In genomic region chr15:103038701-103039480, GRCm38 (mm10) we compare ENCODE assay signal across 18 mouse cellular contexts. TPM values are rescaled to one million over a fixed set of nuclear protein-coding genes. Genes with fewer than 3 reads are reported as not detected.
DNase-seq lines count a peak whose midpoint lies in the region; ATAC-seq and TF ChIP-seq lines count a peak whose summit lies in the region.
"Had no signal": no experiment of that assay in that cellular context is flagged by ENCODE, and none has a peak within 500 bp of the region (broad histone marks: within the 10 kb centered on the region; RNA-seq: fewer than 3 reads in every experiment).

No protein-coding gene starts in this region.

- no peak overlapping the region for H3K27ac ChIP-seq in forebrain, embryonic 10.5 days
- H3K27ac ChIP-seq in forebrain, embryonic 12.5 days: no peak overlapping the region
- no peak overlapping the region for H3K27ac ChIP-seq in embryonic facial prominence, embryonic 10.5 days (replicated peaks)
- no peak overlapping the region for H3K27ac ChIP-seq in hindbrain, postnatal 0 days
- H3K27ac ChIP-seq in stomach, embryonic 14.5 days (ENCODE audit: low read length): peak overlapping the region; percentile 81
- H3K27ac ChIP-seq in heart, embryonic 11.5 days (ENCODE audit: low read depth, low read length): no peak overlapping the region
- H3K27ac ChIP-seq: embryonic facial prominence, embryonic 13.5 days; forebrain, embryonic 13.5 days; heart, adult 2 months had no signal

- ATAC-seq in forebrain, embryonic 12.5 days (ENCODE audit: low FRiP score): no peak
- no peak for ATAC-seq in hindbrain, postnatal 0 days
- no peak for ATAC-seq in stomach, embryonic 14.5 days (ENCODE audit: insufficient number of reproducible peaks, insufficient read depth, low FRiP score, low read depth)
- no peak for ATAC-seq in heart, embryonic 11.5 days (replicated peaks; ENCODE audit: insufficient number of reproducible peaks, low FRiP score, low TSS enrichment)
- ATAC-seq: forebrain, embryonic 13.5 days had no signal

- no peak overlapping the region for H3K9ac ChIP-seq in forebrain, embryonic 12.5 days
- H3K9ac ChIP-seq in hindbrain, postnatal 0 days (replicated peaks; ENCODE audit: low read length): no peak overlapping the region
- no peak overlapping the region for H3K9ac ChIP-seq in stomach, embryonic 14.5 days (replicated peaks; ENCODE audit: low read depth, low read length)
- no peak overlapping the region for H3K9ac ChIP-seq in heart, embryonic 11.5 days (ENCODE audit: low read depth, low read length)
- H3K9ac ChIP-seq: embryonic facial prominence, embryonic 13.5 days; forebrain, embryonic 13.5 days had no signal

- H3K36me3 ChIP-seq in forebrain, embryonic 10.5 days (replicated peaks): no peaks in the 10 kb centered on the region
- H3K36me3 ChIP-seq in forebrain, embryonic 12.5 days (replicated peaks): no peaks in the 10 kb centered on the region
- no peaks in the 10 kb centered on the region for H3K36me3 ChIP-seq in embryonic facial prominence, embryonic 10.5 days (replicated peaks)
- no peaks in the 10 kb centered on the region for H3K36me3 ChIP-seq in hindbrain, postnatal 0 days (ENCODE audit: insufficient read depth, low read length)
- no peaks in the 10 kb centered on the region for H3K36me3 ChIP-seq in stomach, embryonic 14.5 days (ENCODE audit: control insufficient read depth, insufficient read depth, low read length)
- H3K36me3 ChIP-seq in heart, embryonic 11.5 days (ENCODE audit: control insufficient read depth, insufficient read depth, low read length): no peaks in the 10 kb centered on the region
- H3K36me3 ChIP-seq: embryonic facial prominence, embryonic 13.5 days had no signal

- H3K4me1 ChIP-seq in forebrain, embryonic 10.5 days: peaks cover 11% of the 10 kb centered on the region
- 0 out of 2 replicates have a peak, but pooled peaks cover 4% of the 10 kb centered on the region for H3K4me1 ChIP-seq in forebrain, embryonic 12.5 days
- H3K4me1 ChIP-seq in embryonic facial prominence, embryonic 10.5 days: peaks cover 5% of the 10 kb centered on the region; the same call in 1 of the 2 replicates
- H3K4me1 ChIP-seq in hindbrain, postnatal 0 days (ENCODE audit: insufficient read depth, low read length): no peaks in the 10 kb centered on the region
- H3K4me1 ChIP-seq in stomach, embryonic 14.5 days (ENCODE audit: control insufficient read depth, insufficient read depth, low read length): peaks cover 49% of the 10 kb centered on the region
- no peaks in the 10 kb centered on the region for H3K4me1 ChIP-seq in heart, embryonic 11.5 days (ENCODE audit: control insufficient read depth, insufficient read depth, low read length)
- H3K4me1 ChIP-seq: forebrain, embryonic 13.5 days had no signal

- H3K27me3 ChIP-seq in forebrain, embryonic 10.5 days (ENCODE audit: poor library complexity, severe bottlenecking): peaks cover 100% of the 10 kb centered on the region
- H3K27me3 ChIP-seq in forebrain, embryonic 12.5 days: peaks cover 100% of the 10 kb centered on the region
- H3K27me3 ChIP-seq in embryonic facial prominence, embryonic 10.5 days (replicated peaks; ENCODE audit: low read depth, poor library complexity, severe bottlenecking): peaks cover 100% of the 10 kb centered on the region
- peaks cover 86% of the 10 kb centered on the region for H3K27me3 ChIP-seq in hindbrain, postnatal 0 days (ENCODE audit: insufficient read depth, low read length)
- no peaks in the 10 kb centered on the region for H3K27me3 ChIP-seq in stomach, embryonic 14.5 days (ENCODE audit: control insufficient read depth, insufficient read depth, low read length)
- peaks cover 99% of the 10 kb centered on the region for H3K27me3 ChIP-seq in heart, embryonic 11.5 days (ENCODE audit: control insufficient read depth, insufficient read depth, low read length)

- H3K9me3 ChIP-seq in forebrain, embryonic 10.5 days: no peaks in the 10 kb centered on the region
- H3K9me3 ChIP-seq in forebrain, embryonic 12.5 days: no peaks in the 10 kb centered on the region
- H3K9me3 ChIP-seq in embryonic facial prominence, embryonic 10.5 days: no peaks in the 10 kb centered on the region
- no peaks in the 10 kb centered on the region for H3K9me3 ChIP-seq in hindbrain, postnatal 0 days (ENCODE audit: low read length)
- H3K9me3 ChIP-seq in stomach, embryonic 14.5 days (ENCODE audit: control insufficient read depth, low read depth, low read length): no peaks in the 10 kb centered on the region
- H3K9me3 ChIP-seq in heart, embryonic 11.5 days (replicated peaks; ENCODE audit: control insufficient read depth, low read length): no peaks in the 10 kb centered on the region
- H3K9me3 ChIP-seq: embryonic facial prominence, embryonic 13.5 days; forebrain, embryonic 13.5 days had no signal

- H3K4me3 ChIP-seq in forebrain, embryonic 10.5 days: no peak overlapping the region
- no peak overlapping the region for H3K4me3 ChIP-seq in forebrain, embryonic 12.5 days (replicated peaks)
- H3K4me3 ChIP-seq in embryonic facial prominence, embryonic 10.5 days: no peak overlapping the region
- H3K4me3 ChIP-seq in hindbrain, postnatal 0 days (ENCODE audit: low read length): 0 out of 2 replicates have a peak overlapping the region, but pooled peaks have one; percentile 8
- H3K4me3 ChIP-seq in stomach, embryonic 14.5 days (ENCODE audit: low read depth, low read length): peak overlapping the region; percentile 3; the same call in 1 of the 2 replicates
- no peak overlapping the region for H3K4me3 ChIP-seq in heart, embryonic 11.5 days (ENCODE audit: low read depth, low read length)
- H3K4me3 ChIP-seq: embryonic facial prominence, embryonic 13.5 days; forebrain, embryonic 13.5 days; heart, adult 2 months; megakaryocyte, embryonic 14.5 days had no signal

- 5% methylated on average over 10 of the region's 10 CpGs for WGBS in forebrain, embryonic 10.5 days
- WGBS in forebrain, embryonic 12.5 days: 4% methylated on average over 10 of the region's 10 CpGs
- 7% methylated on average over 10 of the region's 10 CpGs for WGBS in embryonic facial prominence, embryonic 10.5 days
- WGBS in hindbrain, postnatal 0 days: 11% methylated on average over 10 of the region's 10 CpGs
- WGBS in stomach, embryonic 14.5 days: 14% methylated on average over 10 of the region's 10 CpGs
- 18% methylated on average over 10 of the region's 10 CpGs for WGBS in heart, embryonic 11.5 days (ENCODE audit: insufficient replicate concordance)

- TF ChIP-seq CTCF in hindbrain, postnatal 0 days (IDR thresholded peaks at IDR 0.05; ENCODE audit: low read depth): no peak

- DNase-seq in forebrain, embryonic 10.5 days (ENCODE audit: extremely low spot score, low spot score): peak; percentile 21
- DNase-seq in embryonic facial prominence, embryonic 10.5 days (ENCODE audit: low spot score): peak; percentile 29
- no peak for DNase-seq in hindbrain, postnatal 0 days (ENCODE audit: low spot score)
- no peak for DNase-seq in left cerebral cortex, postnatal 10 days (ENCODE audit: extremely low spot score in 1 of 2, low spot score in 2 of 2)
- DNase-seq in ovary, postnatal 14 days (ENCODE audit: low spot score): no peak
- DNase-seq: cerebellum, adult 9-11 months; heart, adult 2 months; heart, postnatal 14 days; kidney, adult 9 months; layer of hippocampus, adult 9-11 months had no signal

- intact Hi-C loops in left cerebral cortex, postnatal 10 days (cut with DNase I): no loop called here

- no peak overlapping the region for H3K4me2 ChIP-seq in forebrain, embryonic 12.5 days
- H3K4me2 ChIP-seq in hindbrain, postnatal 0 days (ENCODE audit: low read depth, low read length): peak overlapping the region; percentile 16
- peak overlapping the region; percentile 76 for H3K4me2 ChIP-seq in stomach, embryonic 14.5 days (replicated peaks; ENCODE audit: low read depth, low read length)
- H3K4me2 ChIP-seq in heart, embryonic 11.5 days: no peak overlapping the region
- H3K4me2 ChIP-seq: embryonic facial prominence, embryonic 13.5 days; forebrain, embryonic 13.5 days; liver, embryonic 11.5 days had no signal

RNA-seq across cellular contexts. Expression of gene Hoxc4, which starts 20.2 kb away (rescaled TPM):
- polyA plus RNA-seq in forebrain, embryonic 10.5 days (2016; fragmentation: Nextera tagmentation; extraction: Ambion mirVana): not detected in 2 replicates
- polyA plus RNA-seq in forebrain, embryonic 12.5 days (2016; fragmentation: Nextera tagmentation; extraction: Ambion mirVana): not detected in 2 replicates
- 0.11 and 0.16 TPM in 2 replicates for polyA plus RNA-seq in embryonic facial prominence, embryonic 10.5 days (2016; fragmentation: Nextera tagmentation; extraction: Ambion mirVana)
- total RNA-seq in hindbrain, postnatal 0 days (2014; rRNA removed): 12.5 and 13.1 TPM in 2 replicates
- 33.0 and 35.4 TPM in 2 replicates for polyA plus RNA-seq in hindbrain, postnatal 0 days (2015; fragmentation: Nextera tagmentation; extraction: Ambion mirVana)
- 23.4 and 26.5 TPM in 2 replicates for polyA plus RNA-seq in stomach, embryonic 14.5 days (2014; fragmentation: Nextera tagmentation; extraction: Ambion mirVana)
- total RNA-seq in left cerebral cortex, postnatal 10 days (2021): not detected
- polyA plus RNA-seq in heart, embryonic 11.5 days (2014; fragmentation: Nextera tagmentation; extraction: Ambion mirVana): 1.2 and 2.0 TPM in 2 replicates
- total RNA-seq: heart, adult 2 months; left cerebral cortex, postnatal 25 days had no signal
- polyA plus RNA-seq: forebrain, embryonic 13.5 days had no signal

RNA-seq across cellular contexts. Expression of gene Hoxc6, which starts 40.8 kb away (rescaled TPM):
- polyA plus RNA-seq in forebrain, embryonic 10.5 days (2016; fragmentation: Nextera tagmentation; extraction: Ambion mirVana): not detected in 2 replicates
- not detected in 2 replicates for polyA plus RNA-seq in forebrain, embryonic 12.5 days (2016; fragmentation: Nextera tagmentation; extraction: Ambion mirVana)
- not detected in 2 replicates for polyA plus RNA-seq in embryonic facial prominence, embryonic 10.5 days (2016; fragmentation: Nextera tagmentation; extraction: Ambion mirVana)
- 0.43 and 1.4 TPM in 2 replicates for total RNA-seq in hindbrain, postnatal 0 days (2014; rRNA removed)
- 0.59 and 1.2 TPM in 2 replicates for polyA plus RNA-seq in hindbrain, postnatal 0 days (2015; fragmentation: Nextera tagmentation; extraction: Ambion mirVana)
- 4.8 and 5.5 TPM in 2 replicates for polyA plus RNA-seq in stomach, embryonic 14.5 days (2014; fragmentation: Nextera tagmentation; extraction: Ambion mirVana)
- not detected for total RNA-seq in left cerebral cortex, postnatal 10 days (2021)
- polyA plus RNA-seq in heart, embryonic 11.5 days (2014; fragmentation: Nextera tagmentation; extraction: Ambion mirVana): 0.49 and 0.51 TPM in 2 replicates
- total RNA-seq: heart, adult 2 months; heart, postnatal 14 days; left cerebral cortex, postnatal 25 days had no signal
- polyA plus RNA-seq: embryonic facial prominence, embryonic 13.5 days; forebrain, embryonic 13.5 days; heart, adult 2 months had no signal

RNA-seq across cellular contexts. Expression of gene Hoxc8, which starts 48.5 kb away (rescaled TPM):
- polyA plus RNA-seq in forebrain, embryonic 10.5 days (2016; fragmentation: Nextera tagmentation; extraction: Ambion mirVana): not detected in 2 replicates
- polyA plus RNA-seq in forebrain, embryonic 12.5 days (2016; fragmentation: Nextera tagmentation; extraction: Ambion mirVana): not detected in 2 replicates
- not detected in 2 replicates for polyA plus RNA-seq in embryonic facial prominence, embryonic 10.5 days (2016; fragmentation: Nextera tagmentation; extraction: Ambion mirVana)
- total RNA-seq in hindbrain, postnatal 0 days (2014; rRNA removed): 0.26 TPM in 1 of 2 replicates, not detected in the other
- polyA plus RNA-seq in hindbrain, postnatal 0 days (2015; fragmentation: Nextera tagmentation; extraction: Ambion mirVana): not detected in 2 replicates
- polyA plus RNA-seq in stomach, embryonic 14.5 days (2014; fragmentation: Nextera tagmentation; extraction: Ambion mirVana): 1.0 and 1.1 TPM in 2 replicates
- total RNA-seq in left cerebral cortex, postnatal 10 days (2021): not detected
- polyA plus RNA-seq in heart, embryonic 11.5 days (2014; fragmentation: Nextera tagmentation; extraction: Ambion mirVana): 0.11 and 0.20 TPM in 2 replicates
- total RNA-seq: heart, adult 2 months; heart, postnatal 14 days; left cerebral cortex, postnatal 25 days had no signal
- polyA plus RNA-seq: embryonic facial prominence, embryonic 13.5 days; forebrain, embryonic 13.5 days; heart, adult 2 months had no signal

Comparison
In these comparisons a context has a peak if more than half of its experiments do, and no peak if none do; other contexts are left out.
1. DNase-seq: peak in forebrain, embryonic 10.5 days (single experiment) and embryonic facial prominence, embryonic 10.5 days (single experiment); none in hindbrain, postnatal 0 days (single experiment), left cerebral cortex, postnatal 10 days (0 of 2) and ovary, postnatal 14 days (single experiment).
2. H3K4me3 ChIP-seq: peak in hindbrain, postnatal 0 days (single experiment) and stomach, embryonic 14.5 days (single experiment); none in forebrain, embryonic 10.5 days (single experiment), forebrain, embryonic 12.5 days (single experiment), embryonic facial prominence, embryonic 10.5 days (single experiment) and heart, embryonic 11.5 days (single experiment).
3. H3K4me2 ChIP-seq: peak in hindbrain, postnatal 0 days (single experiment) and stomach, embryonic 14.5 days (single experiment); none in forebrain, embryonic 12.5 days (single experiment) and heart, embryonic 11.5 days (single experiment).